Mouse (Mus musculus): ENCODE results near the gene Zeb2.
"Not testable (repeated sequence)": the region's sequence is repeated elsewhere in the genome, so short reads cannot be mapped to it uniquely, and the experiment has no call there.

The Zeb2 gene

GRCm38 (mm10) chr2:45112021-45112747 lies 5.0 kb downstream of the Zeb2 start:
- DNase-seq (ENCODE audit: low read depth, low spot score) = no peak

- DNase-seq (ENCODE audit: low read depth, low spot score) = not testable (repeated sequence)
Observed at GRCm38 (mm10) chr2:45111571-45111970, 5.6 kb downstream of the Zeb2 start.

GRCm38 (mm10) chr2:45110757-45111411 lies 6.3 kb downstream of the Zeb2 start:
- DNase-seq (ENCODE audit: low read depth, low spot score) = no peak

- DNase-seq (ENCODE audit: low read depth, low spot score) = no peak
Observed at GRCm38 (mm10) chr2:45109951-45110756, 7.0 kb downstream of the Zeb2 start.

GRCm38 (mm10) chr2:45109161-45109950 lies 7.8 kb downstream of the Zeb2 start:
- no peak for DNase-seq (ENCODE audit: low read depth, low spot score)

GRCm38 (mm10) chr2:45108521-45109091 lies 8.6 kb downstream of the Zeb2 start:
- no peak for DNase-seq (ENCODE audit: low read depth, low spot score)

GRCm38 (mm10) chr2:45107555-45107954 lies 9.6 kb downstream of the Zeb2 start:
- DNase-seq (ENCODE audit: low read depth, low spot score) = no peak

GRCm38 (mm10) chr2:45105922-45106851 lies 11.0 kb downstream of the Zeb2 start:
- no peak for DNase-seq (ENCODE audit: low read depth, low spot score)

- DNase-seq (ENCODE audit: low read depth, low spot score) = no peak
Observed at GRCm38 (mm10) chr2:45105281-45105721, 11.9 kb downstream of the Zeb2 start.

- DNase-seq (ENCODE audit: low read depth, low spot score) = no peak
Observed at GRCm38 (mm10) chr2:45104511-45105055, 12.6 kb downstream of the Zeb2 start.

- DNase-seq (ENCODE audit: low read depth, low spot score) = no peak
Observed at GRCm38 (mm10) chr2:45104066-45104465, 13.1 kb downstream of the Zeb2 start.

GRCm38 (mm10) chr2:45103021-45103983 lies 13.9 kb downstream of the Zeb2 start:
- DNase-seq (ENCODE audit: low read depth, low spot score) = no peak

GRCm38 (mm10) chr2:45102191-45102638 lies 15.0 kb downstream of the Zeb2 start:
- DNase-seq (ENCODE audit: low read depth, low spot score) = no peak

- DNase-seq (ENCODE audit: low read depth, low spot score) = no peak
Observed at GRCm38 (mm10) chr2:45101586-45101985, 15.6 kb downstream of the Zeb2 start.

- DNase-seq (ENCODE audit: low read depth, low spot score) = no peak
Observed at GRCm38 (mm10) chr2:45101040-45101439, 16.2 kb downstream of the Zeb2 start.

- DNase-seq (ENCODE audit: low read depth, low spot score) = no peak
Observed at GRCm38 (mm10) chr2:45100628-45101027, 16.6 kb downstream of the Zeb2 start.

GRCm38 (mm10) chr2:45100017-45100416 lies 17.2 kb downstream of the Zeb2 start:
- DNase-seq (ENCODE audit: low read depth, low spot score) = no peak

- no peak for DNase-seq (ENCODE audit: low read depth, low spot score)
Observed at GRCm38 (mm10) chr2:45099081-45099480, 18.1 kb downstream of the Zeb2 start.

Measured in WW6 (cell line).